Mouse (Mus musculus) midbrain, embryonic 10.5 days (tissue): ENCODE results near the gene Fam229b. TPM values are rescaled to one million over a fixed set of nuclear protein-coding genes. Genes with fewer than 3 reads are reported as not detected.

Experiments
- DNase-seq: peaks from one replicate; pipeline ENCODE4 v3.0.0-alpha.2; 2017; ENCODE audit warnings: low spot score
- H3K27ac ChIP-seq: fragments of 300-500 bp; sonication (generic); replicated peaks from 2 replicates; pipeline ENCODE4 v1.5.1; 2016; ENCODE audit warnings: mild to moderate bottlenecking
- H3K27me3 ChIP-seq: fragments of 300-500 bp; sonication (generic); 2 replicates; pipeline ENCODE4 v1.6.1; 2016; ENCODE audit warnings: low read depth, mild to moderate bottlenecking; ENCODE audit not compliant: poor library complexity, severe bottlenecking
- H3K36me3 ChIP-seq: fragments of 300-500 bp; sonication (generic); 2 replicates; pipeline ENCODE4 v1.6.1; 2016; ENCODE audit warnings: mild to moderate bottlenecking, moderate library complexity
- H3K4me1 ChIP-seq: fragments of 300-500 bp; sonication (generic); 2 replicates; pipeline ENCODE4 v1.6.1; 2016
- H3K4me3 ChIP-seq: fragments of 300-500 bp; sonication (generic); 2 replicates; pipeline ENCODE4 v1.5.1; 2016; ENCODE audit warnings: mild to moderate bottlenecking, moderate library complexity
- H3K9me3 ChIP-seq: fragments of 300-500 bp; sonication (generic); replicated peaks from 2 replicates; pipeline ENCODE4 v1.6.1; 2016; ENCODE audit warnings: mild to moderate bottlenecking
- WGBS: fragments of 180-500 bp; shearing (Covaris S2); methylation state at CpG from one replicate; pipeline ENCODE4 v1.1.7; 2016; 5-methylcytosine and 5-hydroxymethylcytosine counted together
- polyA plus RNA-seq: library from polyadenylated mRNA; unstranded; fragments of >200 nt; fragmentation: Nextera tagmentation; extraction: Ambion mirVana; gene quantifications from 2 replicates; pipeline ENCODE4 v1.2.1, GENCODE M21; 2016

Fam229b gene
- polyA plus RNA-seq, 1 experiment from 2014 or later, result 14.2 TPM

DNA sequence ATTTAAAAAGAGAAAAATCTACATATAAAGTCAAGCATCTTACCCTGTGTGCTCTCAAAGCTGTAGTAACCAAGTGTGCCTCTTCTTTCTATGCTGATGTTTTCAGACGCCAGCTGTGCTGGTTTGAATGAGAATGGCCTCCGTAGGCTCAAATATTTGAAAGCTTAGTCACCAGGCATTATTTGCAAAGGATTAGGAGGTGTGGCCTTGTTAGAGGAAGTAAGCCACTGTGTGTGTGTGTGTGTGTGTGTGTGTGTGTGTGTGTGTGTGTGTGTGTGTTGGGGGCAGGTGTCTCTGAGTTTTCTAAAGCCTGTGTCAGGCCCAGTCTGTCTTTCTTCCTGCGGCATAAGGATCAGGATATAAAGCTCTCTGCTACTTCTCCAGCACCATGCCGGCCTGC is 26.8 kb downstream of the Fam229b start:
- H3K9me3 ChIP-seq, result no peaks in the 10 kb centered on the region
- peak; percentile 54 for DNase-seq
- H3K4me3 ChIP-seq, result no peak overlapping the region
- H3K4me1 ChIP-seq, result peaks cover 17% of the 10 kb centered on the region
- 33% methylated on average over 4 of the region's 4 CpGs for WGBS
- peak overlapping the region; percentile 55; the same call in 1 of the 2 replicates for H3K27ac ChIP-seq
- H3K27me3 ChIP-seq, result no peaks in the 10 kb centered on the region
- no peaks in the 10 kb centered on the region for H3K36me3 ChIP-seq

DNA sequence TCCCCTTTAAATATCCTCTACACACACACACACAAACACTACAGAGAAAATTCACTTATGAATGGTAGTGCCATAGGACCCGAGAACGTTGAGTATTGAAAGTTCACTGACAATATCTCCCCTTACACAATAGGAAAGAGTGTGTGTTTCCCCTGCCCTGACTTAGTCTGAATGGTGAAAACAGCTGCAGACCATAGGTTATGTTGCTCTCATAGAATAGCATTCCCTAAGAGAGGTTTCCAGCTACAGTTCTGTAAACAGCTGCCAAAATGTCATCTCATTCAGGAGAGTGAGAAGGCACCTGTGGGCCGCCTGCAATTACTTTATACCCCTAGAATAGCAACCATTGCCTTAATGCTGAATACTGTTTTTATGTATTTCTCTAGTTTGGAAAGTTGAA is 27.3 kb downstream of the Fam229b start:
- Histone ChIP-seq H3K36me3 (no peaks in the 10 kb centered on the region), H3K27me3 (no peaks in the 10 kb centered on the region), H3K4me3 (no peak overlapping the region), H3K4me1 (peaks cover 17% of the 10 kb centered on the region), H3K27ac (no peak overlapping the region), H3K9me3 (no peaks in the 10 kb centered on the region)
- DNase-seq, result no peak
- WGBS, result 45% methylated on average over 3 of the region's 3 CpGs

DNA sequence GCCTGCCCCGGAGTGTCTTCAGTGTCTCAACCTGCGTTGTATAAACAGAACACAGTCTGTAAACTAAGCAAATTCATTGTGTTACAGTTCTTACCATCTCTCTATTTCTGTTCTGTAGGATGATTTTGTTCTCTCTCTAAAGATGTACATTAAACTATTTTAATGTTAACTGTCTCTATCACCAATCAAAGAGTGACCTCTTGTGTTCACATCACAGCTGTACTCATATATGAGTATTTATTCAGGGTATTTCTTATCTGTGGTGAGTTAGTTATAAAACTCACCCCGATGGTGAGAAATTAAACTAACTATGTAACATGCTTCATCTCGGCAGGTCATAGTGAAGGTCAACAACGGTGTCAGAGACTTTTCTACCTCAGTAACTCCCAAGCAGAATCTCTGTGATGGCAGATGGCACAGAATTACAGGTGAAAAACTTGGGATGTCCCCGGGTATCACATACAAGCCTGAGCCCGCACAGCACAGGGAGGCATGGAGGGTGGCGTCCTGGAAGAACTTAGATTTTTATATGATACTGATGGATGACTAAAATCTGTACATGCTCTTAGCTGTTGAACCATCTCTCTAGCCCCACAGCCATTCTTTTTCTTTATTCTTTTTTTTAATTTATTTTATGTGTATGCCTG is 28.8 kb downstream of the Fam229b start:
- no peak overlapping the region for H3K27ac ChIP-seq
- H3K4me3 ChIP-seq, result no peak overlapping the region
- H3K27me3 ChIP-seq, result no peaks in the 10 kb centered on the region
- WGBS, result 94% methylated on average over 8 of the region's 8 CpGs
- peaks cover 15% of the 10 kb centered on the region for H3K4me1 ChIP-seq
- no peak for DNase-seq
- no peaks in the 10 kb centered on the region for H3K36me3 ChIP-seq
- no peaks in the 10 kb centered on the region for H3K9me3 ChIP-seq

DNA sequence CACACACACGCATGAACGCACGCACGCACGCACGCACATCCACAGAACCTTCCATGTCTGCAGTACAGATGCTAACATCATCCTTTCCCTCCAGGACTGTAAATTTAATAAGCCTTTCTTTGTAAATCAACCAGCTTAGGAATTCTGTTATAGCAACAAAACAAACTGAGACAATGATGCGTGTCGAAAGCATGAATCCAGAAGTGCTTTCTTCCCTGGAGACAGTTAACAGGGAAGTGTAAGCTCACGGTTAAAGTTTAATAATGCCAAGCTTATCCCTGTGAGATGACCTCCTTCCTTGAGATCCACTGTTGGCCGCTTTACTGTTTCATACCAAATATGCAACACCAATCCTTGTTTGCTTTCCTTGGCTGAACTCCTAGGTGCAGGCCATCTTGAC is 35.0 kb downstream of the Fam229b start:
- Histone ChIP-seq H3K27me3 (no peaks in the 10 kb centered on the region), H3K36me3 (no peaks in the 10 kb centered on the region), H3K4me1 (no peaks in the 10 kb centered on the region), H3K27ac (no peak overlapping the region), H3K4me3 (no peak overlapping the region), H3K9me3 (no peaks in the 10 kb centered on the region)
- DNase-seq, result no peak
- 96% methylated on average over 10 of the region's 10 CpGs for WGBS

DNA sequence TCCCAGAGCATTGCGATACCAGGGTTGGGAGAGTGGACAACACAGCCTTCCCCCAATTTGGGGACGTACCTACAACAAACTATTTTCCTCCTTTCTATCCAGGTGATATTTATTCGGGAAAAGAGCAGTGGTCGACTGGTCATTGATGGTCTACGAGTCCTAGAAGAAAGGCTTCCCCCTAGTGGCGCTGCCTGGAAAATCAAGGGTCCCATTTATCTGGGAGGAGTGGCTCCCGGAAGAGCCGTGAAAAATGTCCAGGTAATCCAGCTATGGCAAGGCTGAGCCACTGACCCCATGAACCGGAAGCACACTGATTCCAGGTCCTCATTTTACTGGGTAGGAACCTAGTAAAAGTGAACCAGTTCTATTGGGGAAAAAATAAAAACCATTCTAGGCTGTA is 36.7 kb downstream of the Fam229b start:
- Histone ChIP-seq H3K27me3 (no peaks in the 10 kb centered on the region), H3K27ac (no peak overlapping the region), H3K36me3 (no peaks in the 10 kb centered on the region), H3K4me3 (no peak overlapping the region), H3K4me1 (no peaks in the 10 kb centered on the region), H3K9me3 (no peaks in the 10 kb centered on the region)
- WGBS, result 85% methylated on average over 9 of the region's 9 CpGs
- DNase-seq, result no peak

DNA sequence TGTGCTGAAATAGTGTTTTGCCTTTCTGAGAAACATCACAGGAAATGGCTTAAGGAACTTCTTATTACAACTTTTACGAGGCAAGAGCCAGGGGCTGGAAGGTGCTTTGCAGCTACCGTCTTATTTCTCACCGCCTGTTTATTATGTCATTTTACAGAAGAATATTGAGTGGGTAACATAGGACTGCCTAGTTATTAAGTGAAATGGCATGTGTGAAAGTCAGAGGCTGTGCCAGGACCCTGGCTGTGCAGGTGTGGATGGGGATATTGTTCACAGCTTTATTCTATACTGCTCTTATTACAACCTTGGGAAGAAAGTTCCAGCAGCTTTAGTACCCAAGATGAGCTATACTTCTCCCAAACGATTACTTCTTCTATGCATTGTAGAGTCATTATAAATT is 61.7 kb downstream of the Fam229b start:
- Histone ChIP-seq H3K9me3 (no peaks in the 10 kb centered on the region), H3K4me3 (no peak overlapping the region), H3K36me3 (no peaks in the 10 kb centered on the region), H3K27ac (no peak overlapping the region), H3K27me3 (no peaks in the 10 kb centered on the region), H3K4me1 (no peaks in the 10 kb centered on the region)
- DNase-seq, result no peak
- 92% methylated on average over 4 of the region's 4 CpGs for WGBS

Other genes with a start within 250 kb of the Fam229b start
- gene Lama4, start 168.4 kb downstream of the Fam229b start, polyA plus RNA-seq, result 10.8 and 13.9 TPM in 2 replicates
- gene Tube1, start 62 bp upstream of the Fam229b start, polyA plus RNA-seq, result 22.0 and 24.9 TPM in 2 replicates
- 0.20 and 0.37 TPM in 2 replicates for gene Ccn6, start 29.9 kb upstream of the Fam229b start, polyA plus RNA-seq
- gene Fyn, start 234.9 kb upstream of the Fam229b start, polyA plus RNA-seq, result 24.3 and 28.9 TPM in 2 replicates